Comparison of ENCODE assay signal across 7 mouse cellular contexts in genomic region chr12:12938361-12938760, GRCm38 (mm10). TPM values are rescaled to one million over a fixed set of nuclear protein-coding genes. Genes with fewer than 3 reads are reported as not detected.
DNase-seq lines count a peak whose midpoint lies in the region; ATAC-seq and TF ChIP-seq lines count a peak whose summit lies in the region.

No protein-coding gene starts in this region.

- DNase-seq in MN1 (ENCODE audit: low spot score): peak; percentile 92
- peak; percentile 89 for DNase-seq in brain, adult 2 months (ENCODE audit: low read depth, low spot score)
- DNase-seq in heart, postnatal 14 days: peak; percentile 57 to 78
- peak; percentile 76 for DNase-seq in large intestine, adult 2 months (ENCODE audit: low read depth, low spot score)
- DNase-seq in lung, adult 2 months: peak; percentile 18
- DNase-seq in retina, embryonic 14.5 days (ENCODE audit: low spot score): peak; percentile 67

- H3K4me1 ChIP-seq in forebrain, embryonic 16.5 days (replicated peaks; ENCODE audit: control insufficient read depth, insufficient read depth, low read length): peaks cover 21% of the 10 kb centered on the region
- H3K4me1 ChIP-seq in lung, adult 2 months (ENCODE audit: control insufficient read depth, insufficient read depth, low read length): peaks cover 21% of the 10 kb centered on the region

- H3K36me3 ChIP-seq in forebrain, embryonic 16.5 days (ENCODE audit: control insufficient read depth, insufficient read depth): peaks cover 20% of the 10 kb centered on the region

- peak overlapping the region; percentile 99 for H3K27ac ChIP-seq in forebrain, embryonic 16.5 days (ENCODE audit: low read length)

- peak overlapping the region; percentile 82 for H3K4me2 ChIP-seq in forebrain, embryonic 16.5 days (ENCODE audit: low read length)

- 0% methylated on average over 7 of the region's 7 CpGs for WGBS in forebrain, embryonic 16.5 days
- whole genome bisulfite sequencing in large intestine, adult 2 months: 7% methylated on average over 7 of the region's 7 CpGs
- 3% methylated on average over 7 of the region's 7 CpGs for WGBS in lung, adult 2 months

- peak overlapping the region; percentile 92 for H3K4me3 ChIP-seq in forebrain, embryonic 16.5 days (replicated peaks; ENCODE audit: low read length)
- peak overlapping the region; percentile 52 for H3K4me3 ChIP-seq in lung, adult 2 months (replicated peaks; ENCODE audit: extremely low read depth, low read depth, low read length)

- intact Hi-C loops in heart, postnatal 14 days (cut with DNase I): no loop called here

- peak; percentile 10 for ATAC-seq in forebrain, embryonic 16.5 days

- TF ChIP-seq POLR2A in lung, adult 2 months (IDR thresholded peaks at IDR 0.05; ENCODE audit: borderline replicate concordance, extremely low read depth, low read depth, low read length): no peak

- H3K9ac ChIP-seq in forebrain, embryonic 16.5 days (replicated peaks; ENCODE audit: low read depth, low read length): peak overlapping the region; percentile 99

- TF ChIP-seq CTCF in lung, adult 2 months (IDR thresholded peaks at IDR 0.05; ENCODE audit: insufficient read depth, low read length): no peak

- no peaks in the 10 kb centered on the region for H3K27me3 ChIP-seq in forebrain, embryonic 16.5 days (replicated peaks; ENCODE audit: control insufficient read depth, insufficient read depth, low read length)

- no peaks in the 10 kb centered on the region for H3K9me3 ChIP-seq in forebrain, embryonic 16.5 days (ENCODE audit: control insufficient read depth, low read length)

RNA-seq across cellular contexts. Expression of gene Mycn, which starts 3.4 kb away (rescaled TPM):
- 156 and 197 TPM in 2 replicates for polyA plus RNA-seq in forebrain, embryonic 16.5 days (2015; fragmentation: Nextera tagmentation; extraction: Ambion mirVana)
- 1 to 10 TPM; 3.5 to 7.6 TPM for total RNA-seq in heart, postnatal 14 days (2021)
- 1.1 and 1.5 TPM in 2 replicates for polyA plus RNA-seq in large intestine, adult 2 months (2012; rRNA removed)
- polyA plus RNA-seq in lung, adult 2 months (2012; rRNA removed): 2.2 and 2.6 TPM in 2 replicates

Comparison
In these comparisons a context has a peak if more than half of its experiments do, and no peak if none do; other contexts are left out.
1. Peak in every context shown above with its lines: DNase-seq, ATAC-seq, H3K4me3 ChIP-seq and H3K27ac ChIP-seq.
2. DNase-seq: peak in every context shown above with its lines; median percentile 92 in MN1; 89 in brain, adult 2 months; 76 in large intestine, adult 2 months; 68 in heart, postnatal 14 days; 67 in retina, embryonic 14.5 days; 18 in lung, adult 2 months.
3. RNA of gene Mycn, which starts 3.4 kb away (polyA plus RNA-seq): 156 to 197 TPM in forebrain, embryonic 16.5 days; 2.2 to 2.6 TPM in lung, adult 2 months and 1.1 to 1.5 TPM in large intestine, adult 2 months; every median in the first group is over 10 times any median in the second.